Mouse (Mus musculus) ES-E14 (cell line): Measurements from ENCODE around the gene Srsf3. TPM values are rescaled to one million over a fixed set of nuclear protein-coding genes. Genes with fewer than 3 reads are reported as not detected.

Experiments used
- DNase-seq: peaks from one replicate; pipeline ENCODE4 v3.0.0-alpha.2; 2013; ENCODE audit warnings: low read depth, low spot score
- H3K27ac ChIP-seq: 2 replicates; pipeline ENCODE4 v1.5.1; 2012; ENCODE audit warnings: low read depth, mild to moderate bottlenecking, low read length, moderate library complexity, mixed read lengths; ENCODE audit not compliant: poor library complexity, insufficient read depth, severe bottlenecking
- H3K36me3 ChIP-seq: 2 replicates; pipeline ENCODE4 v1.6.1; 2012; ENCODE audit warnings: mild to moderate bottlenecking, low read length, moderate library complexity, mixed read lengths; ENCODE audit not compliant: control insufficient read depth, poor library complexity, insufficient read depth, severe bottlenecking
- H3K4me1 ChIP-seq, 2 experiments: fragments of 150-350 bp in 1 of 2; sonication (generic) in 1 of 2; 2 replicates each; pipeline ENCODE4 v1.6.1; 2012; ENCODE audit warnings: low read length in 2 of 2, mild to moderate bottlenecking in 1 of 2, mixed read lengths in 1 of 2; ENCODE audit not compliant: control insufficient read depth in 2 of 2, insufficient read depth in 2 of 2, poor library complexity in 1 of 2
- H3K4me3 ChIP-seq, 2 experiments: fragments of 150-350 bp in 1 of 2; sonication (generic) in 1 of 2; 2 replicates each; pipeline ENCODE4 v1.5.1; 2012; ENCODE audit warnings: low read length in 2 of 2, low read depth in 1 of 2, mild to moderate bottlenecking in 1 of 2, mixed read lengths in 1 of 2; ENCODE audit not compliant: insufficient read depth in 1 of 2, poor library complexity in 1 of 2, severe bottlenecking in 1 of 2
- H3K9ac ChIP-seq: 2 replicates; pipeline ENCODE4 v1.6.1; 2012; ENCODE audit warnings: low read depth, mild to moderate bottlenecking, low read length, mixed read lengths; ENCODE audit not compliant: poor library complexity, insufficient read depth, severe bottlenecking
- H3K9me3 ChIP-seq: fragments of 150-350 bp; sonication (generic); 2 replicates; pipeline ENCODE4 v1.6.1; 2012; ENCODE audit warnings: low read depth, mild to moderate bottlenecking, low read length; ENCODE audit not compliant: control insufficient read depth, insufficient read depth
- CHD2 ChIP-seq: IDR thresholded peaks from 2 replicates; pipeline ENCODE4 v1.6.1; 2014; ENCODE audit warnings: mild to moderate bottlenecking, low read depth, low read length, inconsistent platforms
- HCFC1 ChIP-seq: IDR thresholded peaks from 2 replicates; pipeline ENCODE4 v1.6.1; 2012; ENCODE audit warnings: low read length, inconsistent platforms, borderline replicate concordance; ENCODE audit not compliant: insufficient read depth
- MAFK ChIP-seq: IDR thresholded peaks from 2 replicates; pipeline ENCODE4 v1.6.1; 2014; ENCODE audit warnings: mild to moderate bottlenecking, low read depth, low read length, inconsistent platforms; ENCODE audit not compliant: insufficient read depth
- ZC3H11A ChIP-seq: IDR thresholded peaks from 2 replicates; pipeline ENCODE4 v1.6.1; 2012; ENCODE audit warnings: low read depth, mild to moderate bottlenecking, inconsistent platforms, low read length, borderline replicate concordance
- ZNF384 ChIP-seq: IDR thresholded peaks from 2 replicates; pipeline ENCODE4 v1.6.1; 2012; ENCODE audit warnings: low read depth, low read length, inconsistent platforms
- in situ Hi-C, 2 experiments: fragments of 600-800 bp; cut with MboI; formaldehyde crosslinking; loops; one replicate each; pipeline ENCODE4 v1.15.1; 2025; ENCODE audit warnings: low sequenced_read_pairs in 2 of 2, inconsistent platforms in 1 of 2; ENCODE audit not compliant: unreplicated experiment in 2 of 2
- total RNA-seq: library from RNA; depleted of rRNA; stranded (reverse); fragments of 300-350 nt; gene quantifications from 2 replicates; pipeline ENCODE4 v1.2.3, GENCODE M21; 2012

The Srsf3 gene
- total RNA-seq, 1 experiment, result 317 TPM

DNA sequence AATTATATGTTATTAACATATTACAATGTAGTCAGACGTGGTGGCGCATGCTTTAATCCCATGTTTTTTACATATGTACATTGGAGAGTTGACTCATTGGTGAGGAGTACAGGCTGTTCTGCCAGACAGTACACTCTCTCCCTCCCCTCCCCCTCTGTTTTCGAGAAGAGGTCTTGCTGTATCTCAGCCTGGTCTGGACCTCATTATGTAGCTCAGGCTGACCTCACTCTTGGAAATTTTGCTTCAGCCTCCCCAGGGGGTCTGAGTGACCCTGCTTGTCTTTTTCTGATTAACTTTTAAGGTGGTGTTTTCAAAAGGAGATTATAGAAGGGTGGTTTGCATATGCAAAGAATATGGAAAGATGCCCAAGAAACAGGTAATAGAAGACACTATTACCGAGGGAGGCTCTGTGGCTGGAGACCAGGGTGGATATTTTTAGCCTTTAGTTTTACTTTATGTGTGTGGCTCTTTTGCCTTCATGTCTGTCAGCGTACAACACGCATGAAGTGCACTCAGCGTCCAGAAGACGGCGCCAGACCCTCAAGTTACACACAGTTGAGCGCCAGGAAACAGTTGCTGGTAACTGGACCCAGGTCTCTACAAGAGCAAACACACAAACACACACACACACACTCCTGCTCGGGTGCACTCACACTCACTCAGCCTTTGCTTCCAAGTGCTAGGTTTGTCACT lies 14.0 kb upstream of the Srsf3 start:
- no peak for DNase-seq
- H3K4me1 ChIP-seq, result peaks cover 9 to 17% of the 10 kb centered on the region in 2 experiments

DNA sequence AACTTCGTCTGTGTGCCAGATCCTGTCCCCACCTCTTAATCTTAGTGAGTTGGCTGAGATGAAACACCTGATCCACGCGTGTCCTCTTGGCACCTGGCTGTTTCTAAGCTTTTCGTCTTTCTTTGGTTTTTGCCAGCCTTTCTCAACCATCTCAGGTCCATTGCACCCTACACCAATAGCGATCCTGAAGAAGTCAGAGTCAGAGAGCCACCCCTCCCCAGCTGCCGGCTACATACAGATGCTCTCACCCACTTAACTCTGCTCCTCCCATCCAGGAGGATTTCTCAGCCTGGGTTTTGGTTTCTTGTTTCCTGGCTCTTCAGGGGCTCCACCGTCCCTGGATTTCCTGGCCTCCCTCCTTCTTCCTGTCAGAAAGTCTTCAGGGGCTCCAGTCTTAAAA lies 13.0 kb upstream of the Srsf3 start:
- H3K4me1 ChIP-seq, result peaks cover 7 to 21% of the 10 kb centered on the region in 2 experiments; a peak in 3 of 4 replicates
- no peaks in the 10 kb centered on the region for H3K36me3 ChIP-seq

More for the DNA sequence above, 14.0 kb upstream of the Srsf3 start:
- Histone ChIP-seq H3K9ac (no peak overlapping the region; the same call in 1 of the 2 replicates), H3K9me3 (no peaks in the 10 kb centered on the region), H3K36me3 (no peaks in the 10 kb centered on the region), H3K27ac (peak overlapping the region; percentile 48; the same call in 1 of the 2 replicates), H3K4me3 (no peak overlapping the region)
- TF ChIP-seq HCFC1 (no peak), ZC3H11A (peak; percentile 50; the same call in 1 of the 2 replicates)
- in situ Hi-C loops, result no loop called here

DNA sequence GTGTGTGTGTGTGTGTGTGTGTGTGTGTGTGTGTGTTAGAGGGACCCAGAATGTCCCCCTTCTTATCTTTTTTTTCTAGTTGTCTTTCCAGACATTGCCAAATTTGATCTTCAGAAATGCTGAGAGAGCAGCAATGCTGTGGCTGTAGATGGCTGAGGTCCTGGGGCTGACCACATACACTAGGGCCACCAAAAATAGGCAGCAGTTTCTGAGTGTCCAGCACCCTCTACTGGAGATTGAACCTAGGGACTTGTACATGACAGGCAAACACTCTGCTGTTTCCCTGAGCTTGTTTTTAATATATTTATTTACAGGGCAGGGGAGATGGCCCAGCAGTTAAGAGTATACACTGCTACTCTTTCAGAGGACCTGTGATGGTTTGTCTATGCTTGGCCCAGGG lies 12.0 kb upstream of the Srsf3 start:
- TF ChIP-seq ZC3H11A (no peak), ZNF384 (no peak), CHD2 (no peak), MAFK (no peak), HCFC1 (no peak)
- in situ Hi-C loops, result no loop called here
- no peak overlapping the region for H3K27ac ChIP-seq
- peaks cover 7 to 19% of the 10 kb centered on the region in 2 experiments; a peak in 3 of 4 replicates for H3K4me1 ChIP-seq
- no peaks in the 10 kb centered on the region for H3K36me3 ChIP-seq
- H3K9ac ChIP-seq, result no peak overlapping the region
- H3K9me3 ChIP-seq, result no peaks in the 10 kb centered on the region
- H3K4me3 ChIP-seq, result no peak overlapping the region
- DNase-seq, result no peak

More for the DNA sequence above, 13.0 kb upstream of the Srsf3 start:
- TF ChIP-seq MAFK, result no peak
- Histone ChIP-seq H3K9me3 (no peaks in the 10 kb centered on the region), H3K27ac (no peak overlapping the region), H3K4me3 (no peak overlapping the region), H3K9ac (no peak overlapping the region)
- in situ Hi-C loops, result no loop called here
- no peak for DNase-seq

DNA sequence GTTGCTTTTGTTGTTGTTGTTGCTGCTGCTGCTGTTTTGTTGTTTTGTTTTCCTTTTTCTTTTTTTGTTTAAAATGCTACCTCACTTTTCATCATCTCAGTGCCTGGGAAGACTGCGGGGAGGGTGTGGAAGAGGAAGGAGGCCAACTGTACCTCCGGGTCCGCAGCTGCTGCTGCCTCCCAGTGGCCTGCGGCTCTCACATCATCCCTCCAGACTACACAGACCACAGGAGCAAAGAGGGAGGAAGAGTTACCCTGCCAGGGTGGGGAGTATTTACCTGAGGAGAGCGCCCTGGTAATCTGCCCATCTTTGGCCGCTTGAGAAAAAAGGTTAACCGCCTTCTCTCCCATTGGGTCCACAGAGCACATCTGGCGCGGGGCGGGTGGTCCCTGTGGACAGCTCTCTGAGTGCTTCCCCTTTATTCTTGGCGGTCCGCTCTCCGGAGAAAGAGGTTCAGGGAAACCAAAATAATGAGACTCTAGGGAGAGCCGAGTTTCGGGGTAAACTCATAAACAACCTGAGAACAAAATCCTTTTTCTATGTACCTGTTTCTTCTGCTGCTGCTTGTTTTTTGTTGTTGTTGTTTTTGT lies 10.1 kb upstream of the Srsf3 start:
- H3K4me3 ChIP-seq, result peak overlapping the region; percentile 25 to 56; a peak in 2 of 4 replicates
- DNase-seq, result no peak
- no peak for TF ChIP-seq ZNF384
- no peak for TF ChIP-seq HCFC1

DNA sequence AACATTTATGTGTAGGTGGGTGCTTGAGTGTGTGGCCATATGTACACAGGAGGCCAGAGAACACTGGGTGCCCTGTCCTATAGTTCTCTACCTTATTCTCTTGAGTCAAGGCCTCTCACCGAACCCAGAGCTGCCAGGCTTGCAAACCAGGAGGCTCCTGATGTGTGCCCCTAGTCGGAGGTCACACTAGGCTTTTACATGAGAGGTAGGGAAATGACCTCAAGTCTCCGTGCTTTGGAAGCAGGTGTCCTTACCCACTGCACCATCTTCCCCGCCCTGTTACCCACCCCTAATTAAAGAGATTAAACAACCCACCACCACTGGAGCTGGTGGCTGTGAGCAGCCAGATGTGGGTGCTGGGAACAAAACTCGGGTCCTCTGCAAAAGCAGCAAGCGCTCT lies 9.1 kb upstream of the Srsf3 start:
- Histone ChIP-seq H3K4me3 (no peak overlapping the region), H3K4me1 (peaks cover 3 to 23% of the 10 kb centered on the region in 2 experiments; a peak in 3 of 4 replicates), H3K9me3 (no peaks in the 10 kb centered on the region), H3K27ac (0 out of 2 replicates have a peak overlapping the region, but pooled peaks have one; percentile 8), H3K9ac (no peak overlapping the region), H3K36me3 (no peaks in the 10 kb centered on the region)
- in situ Hi-C loops, result no loop called here
- DNase-seq, result no peak
- TF ChIP-seq ZNF384 (no peak), MAFK (no peak), CHD2 (no peak), ZC3H11A (no peak), HCFC1 (no peak)

More for the DNA sequence above, 10.1 kb upstream of the Srsf3 start:
- peaks cover 7 to 24% of the 10 kb centered on the region in 2 experiments; a peak in 3 of 4 replicates for H3K4me1 ChIP-seq
- no peaks in the 10 kb centered on the region for H3K36me3 ChIP-seq
- in situ Hi-C loops, result no loop called here
- no peaks in the 10 kb centered on the region for H3K9me3 ChIP-seq
- H3K9ac ChIP-seq, result peak overlapping the region; percentile 47; the same call in 1 of the 2 replicates
- no peak overlapping the region for H3K27ac ChIP-seq
